Mouse (Mus musculus) lung, postnatal 0 days (tissue): Measurements from ENCODE around the gene Oaz1.

Experiments used
- CTCF ChIP-seq: IDR thresholded peaks from 2 replicates; pipeline ENCODE4 v1.5.1; 2016; ENCODE audit warnings: antibody characterized with exemption, mild to moderate bottlenecking
- EP300 ChIP-seq: IDR thresholded peaks from 2 replicates; pipeline ENCODE4 v1.6.1; 2016; ENCODE audit warnings: antibody characterized with exemption, mild to moderate bottlenecking, control low read depth

DNA sequence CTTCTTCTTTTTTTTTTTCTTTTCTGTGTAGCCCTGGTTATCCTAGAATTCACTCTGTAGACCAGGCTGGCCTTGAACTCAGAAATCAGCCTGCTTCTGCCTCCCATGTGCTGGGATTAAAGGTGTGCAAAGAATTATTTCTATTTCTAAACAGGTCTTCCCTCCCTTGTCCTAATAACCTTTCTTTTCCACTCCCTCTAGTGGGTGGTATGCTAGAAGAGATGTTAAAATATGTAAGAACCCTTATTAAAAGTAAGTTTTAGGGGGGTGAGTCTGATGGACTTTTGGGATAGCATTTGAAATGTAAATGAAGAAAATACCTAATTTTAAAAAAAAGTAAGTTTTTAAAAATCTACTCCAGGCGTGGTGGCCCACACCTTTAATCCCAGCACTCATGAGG lies 3.1 kb upstream of the Oaz1 start:
- no peak for TF ChIP-seq CTCF
- TF ChIP-seq EP300 = no peak
